Mouse (Mus musculus) ZHBTc4 (cell line): Measurements from ENCODE around the gene Galr3.
A peak's percentile ranks its signal among the peaks of the same experiment; 100 is the strongest.

Experiments
- DNase-seq: peaks from one replicate; pipeline ENCODE4 v3.0.0-alpha.2; 2011; ENCODE audit warnings: low read depth, low spot score

Gene Galr3

DNA sequence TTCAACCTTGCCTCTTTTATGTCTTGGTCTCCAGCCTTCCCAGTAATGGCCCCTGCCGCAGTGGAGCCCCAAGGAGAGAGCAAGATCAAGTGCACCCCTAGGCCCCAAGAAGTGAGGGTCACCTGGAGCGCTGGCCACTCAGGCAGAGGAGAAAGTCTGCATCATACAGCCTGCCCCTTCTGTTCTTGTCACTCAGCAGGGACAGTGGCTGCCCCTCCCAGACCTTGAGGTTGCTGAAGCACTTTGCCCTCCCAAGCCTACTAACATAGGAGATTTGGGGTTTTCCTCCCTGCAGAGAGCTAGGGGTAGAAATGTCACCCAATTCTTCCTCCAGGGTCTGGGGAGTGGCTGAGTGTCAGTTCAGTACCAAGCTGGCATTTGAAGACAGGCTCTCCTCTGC is 10.7 kb downstream of the Galr3 start:
- no peak for DNase-seq

DNA sequence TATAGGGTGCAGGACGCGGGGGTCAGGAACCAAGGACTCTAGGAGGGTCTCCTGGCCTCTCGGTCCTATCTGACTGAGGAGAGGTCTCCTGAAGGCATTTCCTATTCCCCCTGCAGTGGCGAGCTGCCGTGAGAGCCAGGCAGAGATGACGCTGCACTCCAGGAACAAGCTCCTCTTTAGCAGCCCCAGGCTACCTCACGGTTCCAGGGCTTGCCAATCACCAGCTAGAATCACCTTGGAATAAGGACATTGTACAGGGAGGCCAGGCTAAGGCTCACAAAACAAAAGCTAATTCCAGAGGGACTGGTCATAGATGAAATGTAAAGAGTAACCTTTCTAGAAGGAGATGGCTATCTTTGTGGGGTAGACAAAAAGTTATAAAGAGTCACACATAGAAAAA is 14.9 kb downstream of the Galr3 start:
- DNase-seq = no peak

DNA sequence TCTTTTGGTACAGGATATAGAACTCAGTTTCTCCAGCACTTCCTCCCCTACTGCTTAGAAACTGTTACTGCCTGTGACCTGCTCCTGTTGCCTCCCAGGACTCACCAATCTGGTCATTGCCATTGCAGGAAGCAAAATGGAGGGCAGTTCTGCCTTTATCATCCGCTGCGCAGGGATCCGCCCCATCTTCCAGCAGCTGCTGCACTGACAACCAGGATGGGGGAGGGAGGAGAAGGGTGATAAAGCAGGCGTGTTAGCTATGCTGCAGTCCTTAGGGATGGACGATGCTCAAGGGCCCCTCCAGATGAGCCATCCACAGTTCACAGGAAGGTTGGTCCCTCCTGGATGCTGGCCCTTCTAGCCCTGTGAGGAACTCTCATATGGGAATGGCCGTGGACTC is 16.2 kb downstream of the Galr3 start:
- DNase-seq = no peak

DNA sequence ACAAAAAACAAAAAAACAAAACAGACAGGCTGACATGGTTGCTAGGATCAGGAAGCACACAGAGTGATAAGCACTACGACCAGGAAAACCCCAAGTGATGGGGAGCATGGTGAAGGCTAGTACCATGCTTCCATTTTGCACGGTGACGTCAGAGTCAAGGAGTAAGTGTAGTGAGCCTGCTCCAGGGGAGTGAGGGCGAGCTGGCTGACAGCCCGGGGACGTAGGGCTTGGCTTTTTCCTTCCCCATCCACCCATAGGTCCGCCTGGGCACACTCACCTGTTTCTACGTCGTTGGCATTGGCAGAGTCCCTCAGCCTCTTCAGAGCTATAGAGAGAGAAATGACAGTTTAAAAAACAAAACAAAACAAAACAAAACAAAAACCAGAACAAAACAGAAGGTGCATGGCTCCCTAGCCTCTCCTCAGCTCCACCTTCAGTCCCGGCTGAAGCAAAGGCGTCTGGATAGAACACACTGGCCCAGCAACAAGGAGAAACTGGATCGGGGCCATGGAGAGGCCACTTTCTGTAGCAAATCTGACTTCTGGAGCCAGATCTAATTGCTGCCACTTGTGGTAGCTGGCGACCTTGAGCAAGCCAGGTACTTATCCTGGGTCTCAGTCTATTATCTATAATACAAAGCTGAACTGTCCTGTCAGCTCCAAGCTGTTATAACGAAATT is 19.3 kb downstream of the Galr3 start:
- no peak for DNase-seq

DNA sequence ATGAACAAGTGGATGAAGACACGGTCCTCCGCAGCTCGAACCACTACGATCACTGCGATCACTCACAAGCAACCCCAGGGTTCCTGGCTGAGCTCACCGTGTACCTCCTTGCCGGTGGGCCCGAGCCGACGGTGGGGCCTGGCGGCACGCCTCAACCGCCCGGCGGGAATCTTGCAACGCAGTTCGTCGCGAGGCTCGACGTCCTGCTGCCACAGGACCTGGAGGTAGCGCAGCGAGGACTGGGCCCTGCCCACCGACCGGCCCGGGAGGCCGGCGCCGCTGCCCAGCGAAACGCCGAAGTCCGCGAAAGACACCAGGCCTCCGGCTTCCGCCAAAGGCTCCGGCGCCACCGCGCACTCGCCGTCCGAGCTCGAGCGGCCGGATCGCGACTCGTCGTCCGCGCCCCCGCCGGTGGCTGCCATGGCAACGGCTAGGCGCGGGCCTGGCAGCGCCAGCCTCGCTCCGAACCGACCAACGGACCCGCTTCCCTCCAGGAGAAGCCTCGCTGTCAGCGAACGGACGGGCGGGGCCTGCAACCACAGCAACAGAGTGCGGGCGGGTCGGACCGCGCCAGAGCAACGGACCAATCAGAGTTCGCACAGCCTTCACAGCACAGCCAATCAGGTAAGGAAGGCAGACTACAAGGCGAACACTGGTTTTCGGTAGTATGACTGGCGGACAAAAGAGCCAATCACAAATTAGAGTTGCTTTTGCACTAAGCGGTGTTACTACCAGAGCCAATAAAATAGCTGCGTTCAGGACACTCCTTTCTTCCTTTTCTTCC is 20.9 kb downstream of the Galr3 start, which contains the start of gene Ankrd54:
TSS of gene Ankrd54 (minus strand) at position 518 of the 784 bp plus-strand sequence.
- DNase-seq = peak; percentile 99

DNA sequence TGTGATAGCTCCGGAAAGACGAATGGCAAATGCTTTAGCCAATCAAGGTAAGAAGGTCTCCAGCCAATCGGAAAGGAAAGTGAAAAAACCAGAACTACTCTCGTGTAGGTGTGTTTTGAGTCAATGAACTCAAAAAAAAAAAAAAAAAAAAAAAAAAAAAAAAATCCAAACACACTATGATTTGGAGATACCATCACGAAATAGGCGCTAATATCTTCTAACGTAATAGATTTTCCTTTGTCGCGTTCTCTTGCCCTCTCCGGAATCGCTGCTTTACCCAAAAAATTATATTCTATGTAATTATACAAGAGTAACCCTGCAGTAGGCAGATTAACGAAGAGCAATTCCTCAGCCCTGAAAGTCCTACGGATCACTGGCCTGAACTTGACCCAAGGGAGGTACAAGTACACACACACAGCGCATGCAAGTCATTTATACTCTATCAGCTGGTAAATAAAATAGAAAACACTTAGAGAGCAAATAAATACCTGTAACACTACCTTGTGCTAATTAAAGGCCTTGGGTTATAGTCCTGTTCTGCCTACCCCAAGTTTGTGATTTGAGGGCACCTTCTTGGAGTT is 21.6 kb downstream of the Galr3 start:
- DNase-seq = no peak

DNA sequence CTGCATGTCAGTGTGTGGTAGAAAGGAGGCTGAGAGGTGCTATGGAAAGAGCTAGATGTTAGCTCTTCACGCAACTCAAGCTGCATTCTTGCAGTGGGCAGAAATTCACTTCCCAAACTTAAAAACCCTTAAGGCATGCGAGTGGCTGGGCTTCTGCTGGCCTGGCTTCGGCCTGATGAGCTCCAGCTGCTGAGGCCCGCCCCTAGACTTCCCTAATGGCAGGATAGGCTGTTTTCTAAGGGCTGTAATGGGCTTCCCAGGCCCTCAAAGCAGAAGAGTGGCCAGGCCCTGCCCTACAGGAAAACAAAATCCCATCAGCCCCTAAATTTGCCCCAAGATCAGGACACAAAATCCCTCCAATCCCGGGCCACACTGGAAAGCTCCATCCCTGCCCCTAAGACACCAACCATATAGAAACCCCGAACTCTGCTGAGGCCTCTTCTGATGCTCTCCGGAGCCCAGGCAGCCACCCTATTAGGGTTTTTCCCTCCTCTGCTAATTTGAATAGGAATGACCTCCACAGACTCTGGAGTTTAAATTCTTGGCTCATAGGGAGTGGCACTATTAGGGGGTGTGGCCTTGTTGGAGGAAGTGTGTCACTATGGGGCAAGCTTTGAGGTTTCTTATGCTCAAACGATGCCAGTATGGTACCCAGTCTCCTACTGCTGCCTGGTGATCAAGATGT is 23.5 kb downstream of the Galr3 start:
- peak; percentile 40 for DNase-seq

DNA sequence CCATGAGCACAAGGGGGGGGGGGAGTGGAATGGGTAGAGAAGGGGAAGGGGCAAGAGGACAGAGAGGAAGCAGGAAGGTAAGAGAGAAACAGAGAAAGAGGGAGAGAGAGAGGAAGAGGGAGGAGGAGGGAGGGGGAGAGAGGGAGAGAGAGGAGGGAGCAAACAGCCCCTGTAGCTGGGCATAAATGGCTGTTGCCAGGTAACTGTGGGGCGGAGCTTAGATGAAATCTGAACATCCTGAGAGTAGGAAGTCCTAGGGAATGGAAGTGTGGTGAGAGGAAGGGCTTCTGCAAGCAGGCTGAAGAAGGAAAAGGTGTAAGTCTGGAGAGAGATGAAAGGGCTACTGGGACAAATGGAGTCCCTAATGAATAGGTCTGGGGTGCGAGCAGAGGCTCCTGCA is 24.6 kb downstream of the Galr3 start:
- DNase-seq = peak; percentile 45

DNA sequence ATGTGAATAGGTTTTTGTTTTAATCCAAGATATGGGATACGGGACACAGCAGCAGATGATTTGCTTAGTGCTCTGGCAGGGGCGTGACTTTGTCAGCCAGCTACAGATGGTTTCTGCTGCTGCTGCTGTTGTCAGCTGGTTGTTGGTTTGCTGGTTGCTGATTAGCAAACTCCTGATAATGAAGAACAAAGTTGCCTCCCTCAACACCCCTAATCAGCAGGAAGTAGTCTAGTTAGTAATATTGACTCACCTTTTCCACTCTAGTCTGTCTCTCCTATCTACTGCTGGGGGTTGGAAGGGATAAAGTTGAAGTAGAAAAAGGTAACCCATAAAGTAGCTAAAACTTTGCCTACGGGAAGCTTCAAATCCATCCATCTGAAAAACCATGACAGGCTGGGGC is 25.9 kb downstream of the Galr3 start:
- no peak for DNase-seq

DNA sequence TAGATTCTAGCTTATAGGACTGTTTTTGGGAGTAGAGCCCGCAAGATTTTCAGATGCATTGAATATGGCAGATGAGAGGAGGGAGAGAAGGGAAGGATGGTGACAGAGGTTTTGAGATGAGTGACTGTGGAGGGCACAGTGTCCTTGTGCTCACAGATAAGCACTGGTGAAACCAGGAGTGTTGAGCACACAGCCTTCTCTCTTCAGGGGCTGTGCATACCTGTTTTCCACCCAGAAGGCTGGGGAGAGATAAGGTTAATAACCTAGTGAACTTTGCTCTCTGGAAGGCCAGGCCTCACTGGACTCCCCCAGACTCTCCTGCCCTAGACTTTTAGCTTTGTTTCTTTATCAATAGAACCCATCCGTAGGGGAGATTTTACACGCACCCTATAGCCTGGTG is 26.7 kb downstream of the Galr3 start:
- DNase-seq = no peak

DNA sequence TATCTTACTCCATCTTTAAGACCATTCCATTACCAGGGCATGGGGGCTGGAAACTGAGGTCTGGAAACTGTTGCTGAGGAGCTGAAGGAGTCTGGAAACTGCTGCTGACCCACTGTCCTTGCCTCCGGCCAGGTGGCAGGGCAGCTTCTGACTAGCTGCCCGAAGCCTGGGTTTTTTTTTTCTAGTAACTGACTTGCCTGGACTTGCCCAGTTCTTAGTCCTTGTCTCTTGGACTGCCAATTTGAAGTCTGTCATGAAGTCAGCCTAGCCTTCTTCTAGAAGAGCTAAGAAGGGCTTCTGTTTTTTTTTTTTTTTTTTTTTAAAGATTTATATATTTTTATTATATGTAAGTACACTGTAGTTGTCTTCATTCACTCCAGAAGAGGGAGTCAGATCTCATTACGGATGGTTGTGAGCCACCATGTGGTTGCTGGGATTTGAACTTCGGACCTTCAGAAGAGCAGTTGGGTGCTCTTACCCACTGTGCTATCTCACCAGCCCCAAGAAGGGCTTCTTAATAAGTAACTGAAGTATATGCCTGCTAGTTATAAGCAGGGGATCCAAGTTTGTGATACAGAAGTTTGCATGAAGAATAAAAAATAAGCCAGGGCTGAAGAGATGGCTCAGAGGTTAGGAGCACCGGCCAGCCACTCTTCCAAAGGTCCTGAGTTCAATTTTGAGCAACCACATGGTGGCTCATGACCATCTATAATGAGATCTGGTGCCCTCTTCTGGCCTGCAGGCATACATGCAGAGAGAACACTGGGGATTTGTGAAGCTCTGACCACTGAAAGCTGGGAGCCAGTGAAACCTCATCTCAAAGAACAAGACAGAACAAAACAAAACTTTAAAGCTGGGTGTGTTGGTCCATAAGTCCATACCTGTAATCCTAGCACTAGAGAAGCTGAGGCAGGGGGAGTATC is 29.7 kb downstream of the Galr3 start:
- peak; percentile 75 for DNase-seq

DNA sequence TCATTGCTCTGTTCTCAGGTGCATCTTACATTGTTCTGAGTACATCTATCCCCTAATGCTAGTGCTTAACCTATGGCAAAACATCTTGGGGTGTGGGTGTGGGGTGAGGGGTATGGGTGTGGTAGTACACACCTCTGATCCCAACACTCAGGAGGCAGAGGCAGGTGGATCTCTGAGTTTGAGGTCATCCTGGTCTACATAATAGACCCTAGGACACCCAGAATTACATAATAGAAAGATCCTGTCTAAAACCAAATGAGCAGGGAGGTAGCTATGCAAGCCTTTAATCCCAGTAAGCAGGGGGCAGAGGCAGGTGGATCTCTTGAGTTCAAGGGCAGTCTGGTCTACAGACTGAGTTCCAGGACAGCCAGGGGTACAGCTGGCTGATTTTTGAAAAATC is 32.1 kb downstream of the Galr3 start:
- DNase-seq = no peak

DNA sequence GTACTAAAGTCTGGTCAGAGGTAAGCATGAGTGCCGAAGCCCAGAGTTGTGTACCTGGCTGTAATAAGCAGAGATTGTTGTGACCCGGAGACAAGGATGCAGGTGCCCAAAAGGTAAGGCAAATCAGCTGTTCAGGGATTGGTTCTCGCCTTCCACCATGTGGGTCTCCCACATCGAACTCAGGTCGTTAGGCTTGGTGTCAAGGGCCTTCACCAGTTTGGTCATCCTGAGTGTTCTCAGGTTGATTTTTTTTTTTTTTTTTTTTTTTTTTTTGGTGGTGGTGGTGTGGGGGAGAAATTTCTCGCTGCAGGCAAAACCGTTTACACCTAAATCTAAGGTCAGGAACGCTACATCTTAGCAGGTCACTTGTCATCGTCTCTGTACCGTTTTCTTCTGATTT is 32.8 kb downstream of the Galr3 start:
- DNase-seq = no peak

DNA sequence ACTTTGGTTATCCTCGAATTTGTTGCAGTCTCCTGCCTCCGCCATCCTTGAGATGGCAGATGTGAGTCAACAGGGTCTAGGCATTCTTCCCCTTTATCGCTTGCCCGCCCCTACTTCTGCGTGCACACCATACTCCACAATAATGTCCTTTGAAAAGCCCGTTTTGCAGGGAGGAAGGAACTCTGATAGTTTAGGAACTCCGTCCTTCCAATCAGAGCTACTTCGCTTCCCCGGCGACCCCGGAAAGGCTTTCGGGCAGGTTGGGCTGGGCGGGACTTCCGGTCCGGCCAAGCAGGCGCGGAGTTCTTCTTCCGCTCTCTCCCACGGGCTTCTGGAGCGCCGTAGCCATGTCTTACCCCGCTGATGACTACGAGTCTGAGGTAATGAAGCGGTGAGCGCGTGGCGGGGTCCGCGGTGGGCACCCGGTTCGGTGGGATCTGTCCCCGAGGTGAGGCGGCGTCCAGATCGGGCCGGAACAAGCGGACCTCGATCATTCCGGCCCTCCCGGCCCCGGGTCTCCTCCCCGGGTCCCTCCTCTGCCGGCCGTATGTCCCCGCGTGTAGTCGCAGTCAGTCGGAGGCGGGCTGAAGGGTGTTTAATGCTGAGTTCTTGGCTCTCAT is 33.3 kb downstream of the Galr3 start, which contains the start of gene Eif3l:
TSS of gene Eif3l (plus strand) at position 267 of the 620 bp plus-strand sequence.
- peak; percentile 93 for DNase-seq

DNA sequence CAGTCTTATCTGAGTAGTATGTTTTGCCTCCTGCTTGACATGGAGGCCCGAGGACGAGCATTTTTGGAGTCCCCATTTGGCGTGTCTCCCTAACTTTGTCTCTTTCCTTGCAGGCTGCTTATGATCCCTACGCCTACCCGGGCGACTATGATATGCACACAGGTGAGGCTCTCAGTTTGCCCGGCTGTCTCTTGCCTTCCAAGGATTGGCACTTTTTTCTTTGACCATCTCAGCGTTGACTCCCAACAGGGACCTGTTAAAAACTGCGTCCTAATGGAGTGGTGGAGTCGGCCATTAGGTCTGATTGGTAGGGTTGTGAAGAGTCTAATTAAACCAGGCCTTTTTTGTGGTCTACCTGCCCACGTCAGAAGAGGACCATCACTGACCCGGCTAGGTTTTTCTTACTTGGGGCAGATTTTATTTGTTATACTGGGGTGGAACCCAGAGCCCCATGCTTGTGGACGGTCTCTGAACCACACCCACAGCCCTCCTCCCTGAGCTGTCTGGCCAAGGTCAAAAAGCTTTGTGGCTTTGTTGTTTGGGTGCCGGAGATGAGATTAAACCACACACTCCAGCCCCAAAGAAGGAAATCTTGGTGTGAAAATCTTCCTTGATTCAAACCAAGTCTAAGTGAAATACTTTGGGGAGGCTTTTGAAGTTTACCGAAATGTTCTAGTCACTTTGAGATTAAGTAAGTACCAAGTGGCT is 34.1 kb downstream of the Galr3 start:
- DNase-seq = peak; percentile 65

DNA sequence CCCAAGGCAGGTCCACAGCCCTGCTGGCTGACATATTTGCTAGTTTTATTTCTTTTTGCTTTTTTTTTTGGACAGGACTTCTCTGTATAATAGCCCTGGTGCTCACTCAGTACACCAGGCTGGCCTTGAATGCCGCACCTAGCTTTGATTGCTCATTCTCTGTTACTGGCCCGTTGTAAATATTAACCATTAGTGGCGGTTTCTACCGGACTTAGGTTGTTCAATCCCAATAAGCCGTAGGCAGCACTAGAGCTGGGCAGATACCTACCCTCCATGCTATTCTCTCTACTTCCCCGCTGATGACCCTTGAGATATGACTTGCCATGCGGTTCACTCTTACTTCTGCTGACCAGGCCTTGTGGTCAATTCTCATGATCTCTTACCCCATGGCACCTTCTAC is 37.9 kb downstream of the Galr3 start:
- no peak for DNase-seq

DNA sequence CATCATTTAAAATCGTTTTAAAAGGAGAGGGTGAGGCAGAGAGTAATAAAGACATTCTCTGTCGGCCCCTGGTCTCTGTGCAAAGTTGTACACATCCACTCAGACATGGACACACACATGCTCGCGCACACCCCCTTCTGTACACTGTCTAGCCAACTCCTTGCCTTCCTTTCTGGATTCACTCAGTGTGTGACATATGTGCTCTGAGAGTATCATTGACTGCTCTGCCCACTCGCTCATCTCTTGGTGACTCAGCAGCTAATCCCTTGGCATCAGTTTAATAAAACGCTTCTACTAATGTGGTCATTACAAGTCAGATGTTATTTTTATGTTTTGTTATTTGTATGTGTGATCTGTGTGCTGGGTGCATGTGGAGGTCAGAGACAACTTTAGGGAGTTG is 50.6 kb downstream of the Galr3 start:
- no peak for DNase-seq
